Mouse (Mus musculus) brain, embryonic 18.5 days (tissue): ENCODE measurements around the gene Tbata.

Experiments
- DNase-seq: peaks from one replicate; pipeline ENCODE4 v3.0.0-alpha.2; 2012; ENCODE audit warnings: low read depth, low spot score

Gene Tbata

GRCm38 (mm10) chr10:61208114-61208684, 36.4 kb downstream of the Tbata start:
- DNase-seq: no peak

GRCm38 (mm10) chr10:61211105-61211504, 39.4 kb downstream of the Tbata start:
- DNase-seq: no peak

GRCm38 (mm10) chr10:61211743-61212142, 40.0 kb downstream of the Tbata start:
- peak; percentile 28 for DNase-seq

GRCm38 (mm10) chr10:61212817-61213216, 41.1 kb downstream of the Tbata start:
- no peak for DNase-seq

- no peak for DNase-seq
Measured at GRCm38 (mm10) chr10:61215658-61216057, 43.9 kb downstream of the Tbata start.

- no peak for DNase-seq
Measured at GRCm38 (mm10) chr10:61216163-61216562, 44.4 kb downstream of the Tbata start.

- no peak for DNase-seq
Measured at GRCm38 (mm10) chr10:61219318-61219717, 47.6 kb downstream of the Tbata start.

- no peak for DNase-seq
Measured at GRCm38 (mm10) chr10:61225694-61226093, 53.9 kb downstream of the Tbata start.

GRCm38 (mm10) chr10:61226784-61227396, 55.1 kb downstream of the Tbata start:
- DNase-seq: no peak

GRCm38 (mm10) chr10:61231756-61232155, 60.0 kb downstream of the Tbata start:
- no peak for DNase-seq

GRCm38 (mm10) chr10:61232858-61233567, 61.3 kb downstream of the Tbata start:
- no peak for DNase-seq

- no peak for DNase-seq
Measured at GRCm38 (mm10) chr10:61234319-61234718, 62.6 kb downstream of the Tbata start.

GRCm38 (mm10) chr10:61235677-61236267, 64.0 kb downstream of the Tbata start:
- DNase-seq: no peak

GRCm38 (mm10) chr10:61236683-61237390, 65.1 kb downstream of the Tbata start:
- DNase-seq: no peak

GRCm38 (mm10) chr10:61237391-61237785, 65.6 kb downstream of the Tbata start:
- no peak for DNase-seq
